Mouse (Mus musculus) heart, embryonic 11.5 days (tissue): ENCODE data around the gene Lrrc36. TPM values are rescaled to one million over a fixed set of nuclear protein-coding genes. Genes with fewer than 3 reads are reported as not detected.

ENCODE experiments used
- ATAC-seq: fragments of 200-750 bp; cut with Nextera tagmentation; replicated peaks from 2 replicates; pipeline ENCODE4 v1.8.0; 2017; ENCODE audit warnings: moderate library complexity; ENCODE audit not compliant: insufficient number of reproducible peaks, low FRiP score, low TSS enrichment
- H3K27ac ChIP-seq: fragments of 300-500 bp; sonication (generic); 2 replicates; pipeline ENCODE4 v1.5.1; 2014; ENCODE audit warnings: mild to moderate bottlenecking, low read depth, low read length
- H3K27me3 ChIP-seq: fragments of 300-500 bp; sonication (generic); 2 replicates; pipeline ENCODE4 v1.6.1; 2014; ENCODE audit warnings: mild to moderate bottlenecking, low read length, mixed read lengths; ENCODE audit not compliant: control insufficient read depth, insufficient read depth
- H3K36me3 ChIP-seq: fragments of 300-500 bp; sonication (generic); 2 replicates; pipeline ENCODE4 v1.6.1; 2014; ENCODE audit warnings: mild to moderate bottlenecking, low read length, moderate library complexity, mixed read lengths; ENCODE audit not compliant: control insufficient read depth, insufficient read depth
- H3K4me1 ChIP-seq: fragments of 300-500 bp; sonication (generic); 2 replicates; pipeline ENCODE4 v1.6.1; 2014; ENCODE audit warnings: low read length; ENCODE audit not compliant: control insufficient read depth, insufficient read depth
- H3K4me2 ChIP-seq: fragments of 300-500 bp; sonication (generic); 2 replicates; pipeline ENCODE4 v1.6.1; 2014; ENCODE audit warnings: mild to moderate bottlenecking, moderate library complexity
- H3K4me3 ChIP-seq: fragments of 300-500 bp; sonication (generic); 2 replicates; pipeline ENCODE4 v1.5.1; 2014; ENCODE audit warnings: low read depth, low read length
- H3K9ac ChIP-seq: fragments of 300-500 bp; sonication (generic); 2 replicates; pipeline ENCODE4 v1.6.1; 2014; ENCODE audit warnings: mild to moderate bottlenecking, low read depth, low read length, moderate library complexity
- H3K9me3 ChIP-seq: fragments of 300-500 bp; sonication (generic); replicated peaks from 2 replicates; pipeline ENCODE4 v1.6.1; 2016; ENCODE audit warnings: low read length; ENCODE audit not compliant: control insufficient read depth
- WGBS: fragments of 180-500 bp; shearing (Covaris S2); extraction: QIAGEN DNeasy Blood & Tissue Kit; methylation state at CpG from one replicate; pipeline ENCODE4 v1.1.7; 2014; ENCODE audit not compliant: insufficient replicate concordance; 5-methylcytosine and 5-hydroxymethylcytosine counted together
- polyA plus RNA-seq: library from polyadenylated mRNA; unstranded; fragments of >200 nt; fragmentation: Nextera tagmentation; extraction: Ambion mirVana; gene quantifications from 2 replicates; pipeline ENCODE4 v1.2.1, GENCODE M21; 2014

Lrrc36 gene
- polyA plus RNA-seq, 1 experiment from 2014 or later = not detected

DNA sequence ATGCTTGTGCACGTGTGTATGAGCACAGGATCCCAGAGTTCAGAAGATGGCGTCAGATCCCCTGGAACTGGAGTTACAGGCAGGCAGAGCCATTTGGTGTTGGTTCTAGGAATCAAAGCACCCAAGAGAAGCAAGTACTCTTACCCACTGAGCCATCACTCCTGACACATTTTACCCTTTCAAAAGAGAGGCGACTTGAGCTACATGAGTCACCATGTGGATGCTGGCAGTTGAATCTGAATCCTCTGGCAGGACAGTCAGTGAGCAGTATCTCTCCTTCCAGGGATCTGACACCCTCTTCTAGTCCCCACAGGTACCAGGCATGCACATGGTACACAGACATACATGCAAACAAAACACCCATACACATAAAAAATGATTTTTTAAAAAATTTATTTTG is 74.7 kb downstream of the Lrrc36 start:
- H3K4me2 ChIP-seq = no peak overlapping the region
- no peak for ATAC-seq
- H3K9ac ChIP-seq = no peak overlapping the region
- no peak overlapping the region for H3K4me3 ChIP-seq
- H3K9me3 ChIP-seq = no peaks in the 10 kb centered on the region
- H3K27me3 ChIP-seq = no peaks in the 10 kb centered on the region
- 54% methylated on average over 3 of the region's 3 CpGs for WGBS
- H3K36me3 ChIP-seq = no peaks in the 10 kb centered on the region; the same call in 1 of the 2 replicates
- no peaks in the 10 kb centered on the region; the same call in 1 of the 2 replicates for H3K4me1 ChIP-seq
- H3K27ac ChIP-seq = no peak overlapping the region

DNA sequence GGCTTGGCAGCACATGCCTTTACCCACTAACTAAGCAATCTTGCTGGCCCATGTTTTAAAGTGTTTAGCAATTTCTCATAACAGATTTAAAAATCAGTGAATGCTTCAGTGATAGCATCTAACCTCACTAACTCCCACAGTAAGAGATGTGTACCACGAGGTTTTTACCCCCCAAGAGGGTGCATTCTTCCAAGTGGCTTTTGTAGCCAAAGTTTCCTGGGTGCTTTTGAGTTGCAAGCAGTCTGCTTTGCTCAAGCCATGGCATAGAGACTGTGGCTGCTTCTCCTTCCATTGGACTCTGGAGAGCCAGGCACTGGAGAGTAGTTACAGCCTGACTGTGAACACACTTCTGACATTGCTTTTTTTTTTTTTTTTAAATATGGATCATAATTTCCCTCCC is 75.9 kb downstream of the Lrrc36 start:
- H3K9me3 ChIP-seq = no peaks in the 10 kb centered on the region
- no peaks in the 10 kb centered on the region for H3K27me3 ChIP-seq
- WGBS = 41% methylated on average over 1 of the region's 1 CpGs
- no peak overlapping the region for H3K4me3 ChIP-seq
- no peak overlapping the region for H3K27ac ChIP-seq
- H3K4me1 ChIP-seq = no peaks in the 10 kb centered on the region
- H3K36me3 ChIP-seq = no peaks in the 10 kb centered on the region; the same call in 1 of the 2 replicates
- no peak for ATAC-seq
- H3K9ac ChIP-seq = no peak overlapping the region
- H3K4me2 ChIP-seq = no peak overlapping the region

DNA sequence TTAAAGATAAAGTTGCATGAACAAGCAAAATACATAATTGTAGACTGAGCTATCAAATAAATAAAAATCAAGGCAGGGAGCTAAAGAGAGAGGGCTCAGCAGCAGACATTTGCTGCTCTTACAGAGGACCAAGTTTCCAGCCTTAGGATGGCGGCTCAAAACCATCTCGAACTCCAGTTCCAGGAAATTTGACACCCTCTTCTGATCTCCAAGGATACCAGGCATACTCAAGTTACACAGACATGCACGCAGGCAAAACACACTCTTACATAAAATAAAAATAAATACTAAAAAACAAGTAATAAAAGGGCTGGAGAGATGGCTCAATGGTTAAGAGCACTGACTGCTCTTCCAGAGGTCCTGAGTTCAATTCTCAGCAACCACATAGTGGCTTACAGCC is 80.1 kb downstream of the Lrrc36 start:
- Histone ChIP-seq H3K36me3 (no peaks in the 10 kb centered on the region), H3K9me3 (no peaks in the 10 kb centered on the region), H3K4me1 (0 out of 2 replicates have a peak, but pooled peaks cover 4% of the 10 kb centered on the region), H3K27me3 (no peaks in the 10 kb centered on the region), H3K27ac (no peak overlapping the region), H3K9ac (no peak overlapping the region), H3K4me2 (no peak overlapping the region), H3K4me3 (no peak overlapping the region)
- no peak for ATAC-seq
- WGBS = 37% methylated on average over 3 of the region's 3 CpGs

GRCm38 (mm10) chr8:105494566-105494965 is 81.2 kb downstream of the Lrrc36 start:
- H3K27me3 ChIP-seq = no peaks in the 10 kb centered on the region
- H3K9ac ChIP-seq = no peak overlapping the region
- no peak overlapping the region for H3K27ac ChIP-seq
- no peak overlapping the region for H3K4me2 ChIP-seq
- H3K9me3 ChIP-seq = no peaks in the 10 kb centered on the region
- no peak for ATAC-seq
- H3K36me3 ChIP-seq = no peaks in the 10 kb centered on the region
- no peak overlapping the region for H3K4me3 ChIP-seq
- WGBS = 75% methylated on average over 3 of the region's 3 CpGs
- 0 out of 2 replicates have a peak, but pooled peaks cover 4% of the 10 kb centered on the region for H3K4me1 ChIP-seq

DNA sequence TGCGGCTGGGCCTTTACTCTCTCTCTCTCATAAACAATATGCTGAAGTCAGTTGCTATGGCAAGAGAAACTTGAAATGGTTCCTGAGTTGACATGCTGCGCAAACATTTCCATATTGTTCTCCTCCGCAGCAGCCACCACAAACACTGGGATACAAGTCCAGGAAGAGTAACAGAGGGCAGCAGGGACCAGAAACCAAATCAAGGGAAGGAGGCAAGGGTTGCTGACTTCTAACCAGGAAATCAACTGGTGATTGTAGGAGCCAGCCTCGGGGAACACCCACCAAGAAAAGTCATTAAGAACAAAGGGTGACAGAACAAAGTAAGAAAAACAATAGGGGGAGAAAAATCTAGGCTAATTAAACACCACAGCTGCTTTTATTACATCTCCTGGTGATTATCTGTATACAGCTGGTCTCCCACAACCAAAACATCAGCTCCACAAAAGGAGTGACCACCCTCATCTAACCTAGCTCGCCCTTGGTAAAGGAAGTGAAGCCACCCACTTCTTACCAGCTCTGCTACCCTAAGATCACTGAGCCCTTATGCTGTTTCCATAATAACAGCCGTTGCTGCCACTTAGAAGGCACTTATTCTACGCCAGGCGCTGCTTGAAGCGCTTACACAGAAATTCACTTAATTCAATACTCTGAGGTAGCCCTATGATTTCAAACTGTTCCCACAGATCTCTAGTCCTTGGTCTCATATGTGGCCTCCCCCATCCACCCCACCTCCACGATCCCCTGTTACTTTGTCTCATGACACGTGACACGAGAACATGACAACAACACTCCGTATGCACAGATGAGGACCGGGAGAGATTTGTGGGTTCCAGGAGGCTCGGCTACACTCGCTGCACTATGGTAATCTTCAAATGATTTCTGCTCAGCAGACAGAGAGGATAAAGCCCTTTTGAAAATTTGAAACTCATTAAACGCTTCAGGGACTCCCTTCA is 82.3 kb downstream of the Lrrc36 start:
- Histone ChIP-seq H3K9ac (no peak overlapping the region; the same call in 1 of the 2 replicates), H3K4me3 (peak overlapping the region; percentile 76), H3K4me2 (peak overlapping the region; percentile 97), H3K27ac (no peak overlapping the region), H3K36me3 (no peaks in the 10 kb centered on the region), H3K9me3 (no peaks in the 10 kb centered on the region), H3K4me1 (0 out of 2 replicates have a peak, but pooled peaks cover 4% of the 10 kb centered on the region), H3K27me3 (no peaks in the 10 kb centered on the region)
- WGBS = 46% methylated on average over 17 of the region's 17 CpGs
- ATAC-seq = no peak

- Histone ChIP-seq H3K36me3 (no peaks in the 10 kb centered on the region), H3K27me3 (no peaks in the 10 kb centered on the region), H3K9ac (peak within 1 kb of the TSS; percentile 88), H3K27ac (no peak within 1 kb of the TSS), H3K9me3 (no peaks in the 10 kb centered on the region), H3K4me3 (peak within 1 kb of the TSS; percentile 76), H3K4me1 (0 out of 2 replicates have a peak, but pooled peaks cover 4% of the 10 kb centered on the region), H3K4me2 (peak within 1 kb of the TSS; percentile 97)
- peak; percentile 71 for ATAC-seq
- under 1% methylated on average over 68 of the region's 68 CpGs for WGBS
These were observed 83.2 kb downstream of the Lrrc36 start, which contains the start of gene Zdhhc1 for GRCm38 (mm10) chr8:105496439-105497180. TSS of gene Zdhhc1 (minus strand) at chr8:105496902.

- H3K27me3 ChIP-seq = no peaks in the 10 kb centered on the region
- H3K4me3 ChIP-seq = no peak overlapping the region
- 59% methylated on average over 12 of the region's 12 CpGs for WGBS
- 0 out of 2 replicates have a peak, but pooled peaks cover 2% of the 10 kb centered on the region for H3K4me1 ChIP-seq
- ATAC-seq = no peak
- H3K27ac ChIP-seq = no peak overlapping the region
- peak overlapping the region; percentile 16; the same call in 1 of the 2 replicates for H3K4me2 ChIP-seq
- H3K36me3 ChIP-seq = no peaks in the 10 kb centered on the region
- no peaks in the 10 kb centered on the region for H3K9me3 ChIP-seq
- no peak overlapping the region for H3K9ac ChIP-seq
These were observed 86.4 kb downstream of the Lrrc36 start for GRCm38 (mm10) chr8:105499787-105500186.

GRCm38 (mm10) chr8:105504617-105505016 is 91.2 kb downstream of the Lrrc36 start:
- no peaks in the 10 kb centered on the region for H3K27me3 ChIP-seq
- no peaks in the 10 kb centered on the region for H3K36me3 ChIP-seq
- no peak overlapping the region for H3K4me2 ChIP-seq
- H3K4me1 ChIP-seq = no peaks in the 10 kb centered on the region
- H3K9me3 ChIP-seq = no peaks in the 10 kb centered on the region
- no peak overlapping the region for H3K27ac ChIP-seq
- 78% methylated on average over 3 of the region's 3 CpGs for WGBS
- no peak for ATAC-seq
- no peak overlapping the region for H3K4me3 ChIP-seq
- H3K9ac ChIP-seq = no peak overlapping the region
